Mouse (Mus musculus) midbrain, embryonic 11.5 days (tissue): Measurements from ENCODE around the gene Cd247. TPM values are rescaled to one million over a fixed set of nuclear protein-coding genes. Genes with fewer than 3 reads are reported as not detected.

Experiments used
- ATAC-seq: fragments of 200-750 bp; cut with Nextera tagmentation; 2 replicates; pipeline ENCODE4 v1.8.0; 2017; ENCODE audit warnings: moderate TSS enrichment, moderate library complexity; ENCODE audit not compliant: low FRiP score
- DNase-seq: peaks from one replicate; pipeline ENCODE4 v3.0.0; 2015; ENCODE audit warnings: low spot score; ENCODE audit errors: missing footprints
- H3K27ac ChIP-seq: fragments of 300-500 bp; sonication (generic); 2 replicates; pipeline ENCODE4 v1.5.1; 2014; ENCODE audit warnings: low read depth, low read length
- H3K27me3 ChIP-seq: fragments of 300-500 bp; sonication (generic); 2 replicates; pipeline ENCODE4 v1.6.1; 2014; ENCODE audit warnings: mild to moderate bottlenecking, low read length, moderate library complexity, mixed read lengths; ENCODE audit not compliant: control insufficient read depth, insufficient read depth
- H3K36me3 ChIP-seq: fragments of 300-500 bp; sonication (generic); 2 replicates; pipeline ENCODE4 v1.6.1; 2014; ENCODE audit warnings: mild to moderate bottlenecking, low read length, moderate library complexity, mixed read lengths; ENCODE audit not compliant: control insufficient read depth, insufficient read depth
- H3K4me1 ChIP-seq: fragments of 300-500 bp; sonication (generic); 2 replicates; pipeline ENCODE4 v1.6.1; 2014; ENCODE audit warnings: low read length; ENCODE audit not compliant: control insufficient read depth, insufficient read depth
- H3K4me2 ChIP-seq: fragments of 300-500 bp; sonication (generic); 2 replicates; pipeline ENCODE4 v1.6.1; 2014; ENCODE audit warnings: mild to moderate bottlenecking, moderate library complexity
- H3K4me3 ChIP-seq: fragments of 300-500 bp; sonication (generic); 2 replicates; pipeline ENCODE4 v1.5.1; 2014; ENCODE audit warnings: low read depth, low read length
- H3K9ac ChIP-seq: fragments of 300-500 bp; sonication (generic); 2 replicates; pipeline ENCODE4 v1.6.1; 2014; ENCODE audit warnings: low read length
- H3K9me3 ChIP-seq: fragments of 300-500 bp; sonication (generic); 2 replicates; pipeline ENCODE4 v1.6.1; 2016; ENCODE audit warnings: low read length; ENCODE audit not compliant: control insufficient read depth
- WGBS: fragments of 180-500 bp; shearing (Covaris S2); extraction: QIAGEN DNeasy Blood & Tissue Kit; methylation state at CpG from one replicate; pipeline ENCODE4 v1.1.7; 2014; 5-methylcytosine and 5-hydroxymethylcytosine counted together
- polyA plus RNA-seq: library from polyadenylated mRNA; unstranded; fragments of >200 nt; fragmentation: Nextera tagmentation; extraction: Ambion mirVana; gene quantifications from 2 replicates; pipeline ENCODE4 v1.2.1, GENCODE M21; 2014

The Cd247 gene
- polyA plus RNA-seq, 1 experiment from 2014 or later, result 2.0 TPM

DNA sequence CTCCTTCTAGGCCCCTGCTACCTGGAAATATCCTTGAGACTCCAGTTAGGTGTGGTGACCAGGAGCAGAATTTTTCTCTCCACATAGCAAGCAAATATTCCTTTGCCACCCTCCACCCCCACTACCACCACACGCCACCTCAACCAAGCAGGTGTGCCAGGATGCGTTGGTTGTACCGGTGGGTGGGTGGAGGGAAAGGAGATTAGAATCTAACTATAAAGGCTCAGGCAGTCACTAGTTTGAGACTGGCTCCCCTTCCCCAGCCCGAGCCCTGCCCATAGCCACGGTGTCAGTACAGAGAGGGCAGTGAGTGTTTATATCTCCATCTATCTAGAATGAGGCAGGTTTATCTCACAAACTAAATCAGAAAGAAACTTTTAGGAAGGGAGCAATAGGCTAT lies 39.7 kb downstream of the Cd247 start:
- WGBS, result 89% methylated on average over 5 of the region's 5 CpGs
- Histone ChIP-seq H3K36me3 (no peaks in the 10 kb centered on the region), H3K4me1 (peaks cover under 1% of the 10 kb centered on the region; the same call in 1 of the 2 replicates), H3K9ac (no peak overlapping the region), H3K4me3 (no peak overlapping the region), H3K4me2 (no peak overlapping the region), H3K9me3 (no peaks in the 10 kb centered on the region), H3K27ac (no peak overlapping the region), H3K27me3 (no peaks in the 10 kb centered on the region)
- DNase-seq, result no peak
- ATAC-seq, result no peak

DNA sequence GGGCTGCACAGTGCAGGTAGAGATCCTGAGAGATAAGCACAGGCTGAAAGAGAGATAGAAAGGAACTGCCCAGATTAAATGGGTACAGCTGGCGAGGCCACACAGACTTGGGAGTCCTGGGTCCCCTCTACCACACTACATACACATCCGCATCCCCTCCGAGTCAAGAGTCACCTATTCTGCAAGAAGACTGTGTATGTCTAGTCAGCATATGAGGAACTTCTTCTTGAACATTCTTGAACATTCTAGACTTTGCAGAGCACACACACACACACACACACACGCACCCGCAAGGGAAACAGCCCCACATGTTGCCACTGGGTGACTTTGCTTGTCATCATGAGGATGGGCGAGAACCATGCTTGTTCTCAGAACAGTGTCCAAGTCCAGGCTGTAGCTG lies 40.1 kb downstream of the Cd247 start:
- Histone ChIP-seq H3K27me3 (no peaks in the 10 kb centered on the region), H3K36me3 (no peaks in the 10 kb centered on the region), H3K9ac (no peak overlapping the region), H3K27ac (no peak overlapping the region), H3K4me3 (no peak overlapping the region), H3K4me1 (peaks cover 2% of the 10 kb centered on the region; the same call in 1 of the 2 replicates), H3K4me2 (no peak overlapping the region), H3K9me3 (no peaks in the 10 kb centered on the region)
- DNase-seq, result no peak
- no peak for ATAC-seq
- WGBS, result 88% methylated on average over 6 of the region's 6 CpGs

DNA sequence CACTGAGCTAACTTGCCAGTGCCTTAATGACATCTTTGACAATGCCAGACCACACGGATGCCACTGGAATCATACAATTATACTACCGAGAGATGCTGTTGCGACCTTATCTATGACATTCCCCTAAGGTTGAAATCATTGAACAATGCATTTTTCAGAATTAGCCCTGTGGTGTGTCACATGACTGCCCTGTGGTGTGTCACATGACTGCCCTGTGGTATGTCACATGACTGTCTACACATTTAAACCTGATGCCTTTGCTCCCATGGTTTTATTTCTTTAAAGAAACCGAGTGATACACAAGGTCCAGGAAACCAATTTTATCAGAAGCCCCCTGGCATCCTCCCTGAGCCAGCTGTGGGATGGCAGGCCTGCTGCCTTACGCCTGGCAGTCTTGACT lies 41.4 kb downstream of the Cd247 start:
- no peak for ATAC-seq
- Histone ChIP-seq H3K4me2 (no peak overlapping the region), H3K9ac (no peak overlapping the region), H3K27me3 (no peaks in the 10 kb centered on the region), H3K4me3 (no peak overlapping the region), H3K27ac (no peak overlapping the region), H3K36me3 (no peaks in the 10 kb centered on the region), H3K4me1 (peaks cover 10% of the 10 kb centered on the region; the same call in 1 of the 2 replicates), H3K9me3 (no peaks in the 10 kb centered on the region)
- DNase-seq, result no peak
- WGBS, result 93% methylated on average over 5 of the region's 5 CpGs

DNA sequence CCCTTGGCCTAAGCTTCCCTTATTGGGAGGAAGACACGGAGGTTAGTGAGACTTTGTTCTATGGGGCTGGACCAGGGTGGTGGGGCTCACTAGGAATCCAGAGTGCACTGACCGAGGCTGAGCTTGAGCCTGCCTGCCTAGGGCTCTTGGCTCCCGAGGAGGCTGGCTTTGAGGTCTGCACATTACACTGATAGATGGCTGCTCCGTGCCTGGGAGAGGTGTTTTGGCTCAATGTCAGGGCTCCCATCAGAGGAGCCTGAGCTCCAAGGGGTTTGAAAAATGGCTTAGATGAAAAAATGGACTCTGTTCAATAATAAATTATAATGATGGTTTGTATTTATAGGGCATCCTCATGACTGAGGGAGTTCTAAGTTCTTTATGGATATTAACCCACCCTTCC lies 44.8 kb downstream of the Cd247 start:
- no peak for ATAC-seq
- 38% methylated on average over 4 of the region's 4 CpGs for WGBS
- H3K27me3 ChIP-seq, result no peaks in the 10 kb centered on the region
- no peaks in the 10 kb centered on the region for H3K36me3 ChIP-seq
- peaks cover 19% of the 10 kb centered on the region; the same call in 1 of the 2 replicates for H3K4me1 ChIP-seq
- H3K4me3 ChIP-seq, result no peak overlapping the region
- H3K4me2 ChIP-seq, result no peak overlapping the region
- DNase-seq, result no peak
- H3K9me3 ChIP-seq, result no peaks in the 10 kb centered on the region
- H3K9ac ChIP-seq, result no peak overlapping the region
- H3K27ac ChIP-seq, result no peak overlapping the region; the same call in 1 of the 2 replicates

DNA sequence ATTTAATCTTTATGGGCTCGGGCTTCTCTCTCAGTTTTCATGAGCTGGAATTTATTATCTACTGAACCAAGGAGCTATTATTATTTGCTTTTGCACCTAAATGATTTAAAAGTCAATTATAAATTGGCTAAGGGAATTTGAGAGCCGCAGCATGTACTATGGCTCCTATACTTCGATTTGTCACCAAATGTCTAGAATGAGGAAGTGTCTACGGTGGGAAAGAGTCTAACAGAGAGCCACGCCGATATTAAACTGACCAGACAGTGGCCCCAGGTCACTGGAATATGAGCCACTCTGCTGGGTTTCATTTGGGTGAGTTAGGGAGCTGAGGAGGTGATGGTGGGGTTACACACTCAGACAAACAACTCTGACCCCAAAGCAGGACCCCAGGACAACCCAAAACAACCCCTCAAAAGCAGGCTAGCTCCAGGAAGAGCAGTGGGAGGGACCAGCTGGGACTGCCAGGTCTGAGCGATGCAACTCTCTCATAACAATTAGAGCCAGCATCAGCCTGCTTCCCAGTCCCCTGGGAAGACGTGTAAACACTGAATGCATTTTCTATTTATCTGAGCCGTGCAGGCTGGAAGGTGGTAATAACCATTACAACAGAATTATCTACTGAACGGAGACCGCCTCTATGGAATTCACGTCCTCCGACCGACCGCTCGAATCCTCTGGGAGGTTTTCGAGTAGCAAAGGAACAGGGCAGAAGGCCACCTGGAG lies 45.6 kb downstream of the Cd247 start:
- H3K36me3 ChIP-seq, result no peaks in the 10 kb centered on the region
- 0 out of 2 replicates have a peak, but pooled peaks cover under 1% of the 10 kb centered on the region for H3K27me3 ChIP-seq
- WGBS, result 24% methylated on average over 17 of the region's 17 CpGs
- H3K4me3 ChIP-seq, result no peak overlapping the region
- no peak for DNase-seq
- ATAC-seq, result peak; percentile 84
- H3K4me2 ChIP-seq, result peak overlapping the region; percentile 12; the same call in 1 of the 2 replicates
- H3K27ac ChIP-seq, result peak overlapping the region; percentile 30; the same call in 1 of the 2 replicates
- 0 out of 2 replicates have a peak overlapping the region, but pooled peaks have one; percentile 10 for H3K9ac ChIP-seq
- H3K9me3 ChIP-seq, result no peaks in the 10 kb centered on the region
- peaks cover 19% of the 10 kb centered on the region; the same call in 1 of the 2 replicates for H3K4me1 ChIP-seq

DNA sequence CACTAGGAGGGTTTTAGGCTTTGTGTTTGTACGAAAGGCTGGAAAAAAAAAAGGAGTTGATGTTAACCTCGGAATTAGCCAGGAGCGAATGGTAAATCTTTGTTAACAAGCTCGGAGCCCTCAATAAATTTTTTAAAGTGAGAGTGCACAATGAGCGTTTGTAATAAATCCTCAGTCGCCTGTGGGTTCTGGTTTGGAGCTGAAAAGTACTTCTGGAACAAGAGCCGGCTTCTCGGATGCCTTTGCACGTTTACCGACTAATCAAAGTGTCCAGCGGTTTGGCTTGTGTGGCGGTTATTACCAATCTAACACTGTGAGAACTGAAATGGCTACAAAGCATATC lies 46.1 kb downstream of the Cd247 start:
- H3K27ac ChIP-seq, result peak overlapping the region; percentile 44

DNA sequence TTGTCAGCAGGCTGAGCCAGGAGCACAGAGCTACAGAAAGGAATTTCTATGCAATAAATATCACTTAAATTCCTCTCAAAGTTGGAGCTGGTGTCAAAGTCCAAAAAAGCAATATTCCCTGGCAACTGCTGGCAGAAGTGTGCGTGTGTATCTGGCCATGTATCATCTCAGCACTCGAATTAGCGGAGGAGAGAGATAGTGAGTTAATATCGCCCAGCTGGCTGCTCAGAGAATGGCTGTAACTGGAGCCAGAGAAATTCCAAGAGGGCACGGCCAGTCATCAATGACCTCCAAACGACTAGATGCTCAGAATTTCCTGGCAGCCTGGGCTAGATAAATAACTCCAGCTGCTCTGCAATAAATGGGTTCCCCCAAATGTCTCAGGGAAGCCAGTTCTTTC lies 48.0 kb downstream of the Cd247 start:
- Histone ChIP-seq H3K4me2 (no peak overlapping the region), H3K9me3 (no peaks in the 10 kb centered on the region), H3K4me3 (no peak overlapping the region), H3K36me3 (no peaks in the 10 kb centered on the region), H3K27me3 (peaks cover 9% of the 10 kb centered on the region), H3K4me1 (peaks cover 19% of the 10 kb centered on the region; the same call in 1 of the 2 replicates), H3K27ac (no peak overlapping the region; the same call in 1 of the 2 replicates), H3K9ac (no peak overlapping the region)
- no peak for ATAC-seq
- no peak for DNase-seq
- 49% methylated on average over 6 of the region's 6 CpGs for WGBS

More for the DNA sequence above, 46.1 kb downstream of the Cd247 start:
- WGBS, result 29% methylated on average over 12 of the region's 12 CpGs
- no peak for ATAC-seq
- Histone ChIP-seq H3K4me2 (peak overlapping the region; percentile 12; the same call in 1 of the 2 replicates), H3K27me3 (peaks cover 4% of the 10 kb centered on the region), H3K4me3 (no peak overlapping the region), H3K36me3 (no peaks in the 10 kb centered on the region), H3K4me1 (peaks cover 19% of the 10 kb centered on the region; the same call in 1 of the 2 replicates), H3K9ac (no peak overlapping the region), H3K9me3 (no peaks in the 10 kb centered on the region)
- DNase-seq, result no peak

DNA sequence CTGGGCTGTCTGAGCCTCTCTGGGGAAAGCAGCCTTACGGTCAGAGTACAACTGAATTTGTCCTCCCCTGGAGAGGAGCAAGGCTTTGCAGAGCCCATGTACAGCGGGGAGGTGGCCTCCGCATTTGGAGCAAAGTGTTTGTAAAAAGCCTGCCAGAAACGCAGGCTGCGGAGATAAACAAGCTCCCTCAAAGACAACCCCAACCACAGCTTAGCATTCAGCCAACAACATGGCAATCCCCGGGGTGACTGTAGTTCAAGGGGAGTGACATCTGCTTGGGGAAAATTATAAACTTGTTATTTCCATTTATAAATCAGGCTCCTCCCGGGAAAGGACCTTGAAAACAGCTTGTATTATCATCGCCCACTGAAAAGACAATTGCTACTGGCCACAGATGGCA lies 49.1 kb downstream of the Cd247 start:
- peak overlapping the region; percentile 36; the same call in 1 of the 2 replicates for H3K27ac ChIP-seq
- no peak overlapping the region for H3K9ac ChIP-seq
- no peak overlapping the region for H3K4me3 ChIP-seq
- no peak for DNase-seq
- peaks cover 19% of the 10 kb centered on the region; the same call in 1 of the 2 replicates for H3K4me1 ChIP-seq
- peaks cover 9% of the 10 kb centered on the region for H3K27me3 ChIP-seq
- ATAC-seq, result no peak
- H3K36me3 ChIP-seq, result no peaks in the 10 kb centered on the region
- H3K4me2 ChIP-seq, result no peak overlapping the region
- no peaks in the 10 kb centered on the region for H3K9me3 ChIP-seq
- WGBS, result 31% methylated on average over 8 of the region's 8 CpGs

DNA sequence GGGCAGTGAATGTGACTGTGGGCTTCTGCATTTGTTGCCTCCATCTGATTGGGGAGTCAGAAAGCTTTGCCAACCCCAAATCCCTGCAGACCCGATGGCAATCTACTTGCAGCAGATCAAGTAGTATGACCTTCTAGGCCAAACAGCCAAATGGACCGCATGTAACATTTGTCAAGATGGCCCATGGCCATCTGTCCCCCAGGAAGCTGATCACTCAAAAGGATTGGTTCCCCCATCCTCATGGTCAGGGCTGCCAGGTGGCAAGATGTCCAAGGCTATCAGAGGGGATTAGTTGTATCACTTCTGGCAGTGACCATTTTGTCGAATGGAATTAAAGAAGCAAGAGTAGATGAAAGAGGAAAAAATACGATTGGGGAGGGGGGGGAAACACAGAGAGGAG lies 50.7 kb downstream of the Cd247 start:
- no peak overlapping the region for H3K27ac ChIP-seq
- no peaks in the 10 kb centered on the region for H3K9me3 ChIP-seq
- H3K9ac ChIP-seq, result no peak overlapping the region
- 67% methylated on average over 4 of the region's 4 CpGs for WGBS
- peaks cover 15% of the 10 kb centered on the region; the same call in 1 of the 2 replicates for H3K4me1 ChIP-seq
- H3K4me2 ChIP-seq, result no peak overlapping the region
- ATAC-seq, result no peak
- no peaks in the 10 kb centered on the region for H3K36me3 ChIP-seq
- H3K4me3 ChIP-seq, result no peak overlapping the region
- peaks cover 20% of the 10 kb centered on the region for H3K27me3 ChIP-seq
- no peak for DNase-seq
